Mouse (Mus musculus) heart, embryonic 13.5 days (tissue): ENCODE results near the gene Crisp2. TPM values are rescaled to one million over a fixed set of nuclear protein-coding genes. Genes with fewer than 3 reads are reported as not detected.
A peak's percentile ranks its signal among the peaks of the same experiment; 100 is the strongest.

Source experiments
- ATAC-seq: fragments of 200-750 bp; cut with Nextera tagmentation; 2 replicates; pipeline ENCODE4 v1.8.0; 2017; ENCODE audit warnings: moderate TSS enrichment; ENCODE audit not compliant: insufficient number of reproducible peaks, low FRiP score, low TSS enrichment; ENCODE audit errors: extremely low read depth
- H3K27ac ChIP-seq: fragments of 300-500 bp; sonication (generic); replicated peaks from 2 replicates; pipeline ENCODE4 v1.5.1; 2015; ENCODE audit warnings: moderate library complexity, mild to moderate bottlenecking, inconsistent platforms
- H3K27me3 ChIP-seq: fragments of 300-500 bp; sonication (generic); replicated peaks from 2 replicates; pipeline ENCODE4 v1.6.1; 2015; ENCODE audit warnings: mild to moderate bottlenecking, inconsistent platforms
- H3K36me3 ChIP-seq: fragments of 300-500 bp; sonication (generic); 2 replicates; pipeline ENCODE4 v1.6.1; 2015; ENCODE audit warnings: mild to moderate bottlenecking, inconsistent platforms
- H3K4me1 ChIP-seq: fragments of 300-500 bp; sonication (generic); 2 replicates; pipeline ENCODE4 v1.6.1; 2015; ENCODE audit warnings: inconsistent platforms
- H3K4me2 ChIP-seq: fragments of 300-500 bp; sonication (generic); 2 replicates; pipeline ENCODE4 v1.6.1; 2015; ENCODE audit warnings: inconsistent platforms, mild to moderate bottlenecking, moderate library complexity
- H3K4me3 ChIP-seq: fragments of 300-500 bp; sonication (generic); 2 replicates; pipeline ENCODE4 v1.5.1; 2015; ENCODE audit warnings: moderate library complexity, mild to moderate bottlenecking, inconsistent platforms
- H3K9ac ChIP-seq: fragments of 300-500 bp; sonication (generic); 2 replicates; pipeline ENCODE4 v1.6.1; 2015; ENCODE audit warnings: inconsistent platforms, mild to moderate bottlenecking, moderate library complexity
- H3K9me3 ChIP-seq: fragments of 300-500 bp; sonication (generic); 2 replicates; pipeline ENCODE4 v1.6.1; 2016; ENCODE audit warnings: inconsistent platforms
- WGBS: fragments of 180-500 bp; shearing (Covaris S2); methylation state at CpG from one replicate; pipeline ENCODE4 v1.1.7; 2015; ENCODE audit warnings: mixed read lengths; 5-methylcytosine and 5-hydroxymethylcytosine counted together
- polyA plus RNA-seq: library from polyadenylated mRNA; unstranded; fragments of >200 nt; fragmentation: Nextera tagmentation; extraction: Ambion mirVana; gene quantifications from 2 replicates; pipeline ENCODE4 v1.2.1, GENCODE M21; 2015

Gene Crisp2
- polyA plus RNA-seq = not detected in 2 replicates

GRCm38 (mm10) chr17:40806953-40807572, at the start of gene Crisp2:
Crisp2 (minus strand) TSS chr17:40807003.
- Histone ChIP-seq H3K4me2 (0 out of 2 replicates have a peak within 1 kb of the TSS, but pooled peaks have one; percentile 7), H3K9ac (no peak within 1 kb of the TSS), H3K4me3 (no peak within 1 kb of the TSS), H3K36me3 (no peaks in the 10 kb centered on the region), H3K27ac (no peak within 1 kb of the TSS; the same call in 1 of the 2 replicates), H3K9me3 (no peaks in the 10 kb centered on the region), H3K4me1 (no peaks in the 10 kb centered on the region), H3K27me3 (no peaks in the 10 kb centered on the region)
- no peak for ATAC-seq
- WGBS = 41% methylated on average over 2 of the region's 2 CpGs

- Histone ChIP-seq H3K9me3 (no peaks in the 10 kb centered on the region), H3K4me2 (no peak overlapping the region), H3K9ac (no peak overlapping the region), H3K27ac (no peak overlapping the region), H3K4me3 (no peak overlapping the region), H3K4me1 (no peaks in the 10 kb centered on the region), H3K27me3 (no peaks in the 10 kb centered on the region), H3K36me3 (no peaks in the 10 kb centered on the region)
- ATAC-seq = no peak
Observed at GRCm38 (mm10) chr17:40855065-40855464, 48.3 kb upstream of the Crisp2 start.

- Histone ChIP-seq H3K9ac (no peak overlapping the region), H3K27ac (no peak overlapping the region), H3K9me3 (no peaks in the 10 kb centered on the region), H3K4me1 (no peaks in the 10 kb centered on the region), H3K36me3 (no peaks in the 10 kb centered on the region), H3K4me3 (no peak overlapping the region), H3K4me2 (no peak overlapping the region), H3K27me3 (no peaks in the 10 kb centered on the region)
- no peak for ATAC-seq
Observed at GRCm38 (mm10) chr17:40837308-40837707, 30.5 kb upstream of the Crisp2 start.

- H3K36me3 ChIP-seq = no peaks in the 10 kb centered on the region
- no peak overlapping the region for H3K4me3 ChIP-seq
- no peaks in the 10 kb centered on the region for H3K27me3 ChIP-seq
- 44% methylated on average over 2 of the region's 2 CpGs for WGBS
- H3K4me2 ChIP-seq = no peak overlapping the region
- no peaks in the 10 kb centered on the region for H3K4me1 ChIP-seq
- no peak overlapping the region for H3K27ac ChIP-seq
- no peaks in the 10 kb centered on the region for H3K9me3 ChIP-seq
- ATAC-seq = no peak
- no peak overlapping the region for H3K9ac ChIP-seq
Observed at GRCm38 (mm10) chr17:40831870-40832269, 25.1 kb upstream of the Crisp2 start.

GRCm38 (mm10) chr17:40824549-40824948, 17.7 kb upstream of the Crisp2 start:
- Histone ChIP-seq H3K36me3 (no peaks in the 10 kb centered on the region), H3K9ac (no peak overlapping the region), H3K4me2 (no peak overlapping the region), H3K27me3 (no peaks in the 10 kb centered on the region), H3K27ac (no peak overlapping the region), H3K4me1 (no peaks in the 10 kb centered on the region), H3K4me3 (no peak overlapping the region), H3K9me3 (no peaks in the 10 kb centered on the region)
- 50% methylated on average over 8 of the region's 8 CpGs for WGBS
- ATAC-seq = no peak

- WGBS = 24% methylated on average over 4 of the region's 4 CpGs
- H3K4me1 ChIP-seq = no peaks in the 10 kb centered on the region
Observed at GRCm38 (mm10) chr17:40823817-40824216, 17.0 kb upstream of the Crisp2 start.

GRCm38 (mm10) chr17:40821477-40821876, 14.7 kb upstream of the Crisp2 start:
- ATAC-seq = no peak
- no peak overlapping the region for H3K4me3 ChIP-seq
- H3K27ac ChIP-seq = no peak overlapping the region
- no peaks in the 10 kb centered on the region for H3K9me3 ChIP-seq
- WGBS = 66% methylated on average over 9 of the region's 9 CpGs
- H3K36me3 ChIP-seq = no peaks in the 10 kb centered on the region
- no peak overlapping the region for H3K9ac ChIP-seq
- no peaks in the 10 kb centered on the region for H3K4me1 ChIP-seq
- no peaks in the 10 kb centered on the region for H3K27me3 ChIP-seq
- no peak overlapping the region for H3K4me2 ChIP-seq

More at GRCm38 (mm10) chr17:40823817-40824216, 17.0 kb upstream of the Crisp2 start:
- Histone ChIP-seq H3K27me3 (no peaks in the 10 kb centered on the region), H3K9me3 (no peaks in the 10 kb centered on the region), H3K9ac (no peak overlapping the region), H3K36me3 (no peaks in the 10 kb centered on the region), H3K4me3 (no peak overlapping the region), H3K27ac (no peak overlapping the region), H3K4me2 (no peak overlapping the region)
- no peak for ATAC-seq

GRCm38 (mm10) chr17:40817340-40817943, 10.6 kb upstream of the Crisp2 start:
- Histone ChIP-seq H3K9me3 (no peaks in the 10 kb centered on the region), H3K4me2 (0 out of 2 replicates have a peak overlapping the region, but pooled peaks have one; percentile 5), H3K9ac (no peak overlapping the region), H3K4me1 (no peaks in the 10 kb centered on the region), H3K27me3 (no peaks in the 10 kb centered on the region), H3K27ac (no peak overlapping the region), H3K36me3 (no peaks in the 10 kb centered on the region), H3K4me3 (no peak overlapping the region)
- 59% methylated on average over 4 of the region's 4 CpGs for WGBS
- no peak for ATAC-seq

GRCm38 (mm10) chr17:40812259-40812658, 5.5 kb upstream of the Crisp2 start:
- no peak for ATAC-seq
- WGBS = 55% methylated on average over 2 of the region's 2 CpGs

GRCm38 (mm10) chr17:40811560-40811959, 4.8 kb upstream of the Crisp2 start:
- H3K27me3 ChIP-seq = no peaks in the 10 kb centered on the region
- no peaks in the 10 kb centered on the region for H3K36me3 ChIP-seq
- no peaks in the 10 kb centered on the region for H3K4me1 ChIP-seq
- ATAC-seq = no peak
- H3K27ac ChIP-seq = no peak overlapping the region
- H3K4me3 ChIP-seq = no peak overlapping the region; the same call in 1 of the 2 replicates
- no peaks in the 10 kb centered on the region for H3K9me3 ChIP-seq
- H3K9ac ChIP-seq = no peak overlapping the region
- no peak overlapping the region for H3K4me2 ChIP-seq
- WGBS = 75% methylated on average over 1 of the region's 1 CpGs

More at GRCm38 (mm10) chr17:40812259-40812658, 5.5 kb upstream of the Crisp2 start:
- Histone ChIP-seq H3K4me1 (no peaks in the 10 kb centered on the region), H3K4me2 (no peak overlapping the region), H3K9ac (no peak overlapping the region), H3K27ac (no peak overlapping the region), H3K4me3 (no peak overlapping the region), H3K36me3 (no peaks in the 10 kb centered on the region), H3K27me3 (no peaks in the 10 kb centered on the region), H3K9me3 (no peaks in the 10 kb centered on the region)

GRCm38 (mm10) chr17:40810934-40811333, 4.1 kb upstream of the Crisp2 start, which contains the start of gene Rhag:
Rhag (plus strand) TSS chr17:40811126.
- 44% methylated on average over 1 of the region's 1 CpGs for WGBS
- Histone ChIP-seq H3K9ac (no peak within 1 kb of the TSS), H3K4me1 (no peaks in the 10 kb centered on the region), H3K4me2 (no peak within 1 kb of the TSS), H3K36me3 (no peaks in the 10 kb centered on the region), H3K9me3 (no peaks in the 10 kb centered on the region), H3K27me3 (no peaks in the 10 kb centered on the region), H3K4me3 (no peak within 1 kb of the TSS; the same call in 1 of the 2 replicates), H3K27ac (no peak within 1 kb of the TSS)
- no peak for ATAC-seq

- Histone ChIP-seq H3K9me3 (no peaks in the 10 kb centered on the region), H3K36me3 (no peaks in the 10 kb centered on the region), H3K9ac (no peak overlapping the region), H3K27me3 (no peaks in the 10 kb centered on the region), H3K4me2 (no peak overlapping the region), H3K27ac (no peak overlapping the region), H3K4me1 (no peaks in the 10 kb centered on the region), H3K4me3 (no peak overlapping the region)
- ATAC-seq = no peak
Observed at GRCm38 (mm10) chr17:40808071-40808470, 1.3 kb upstream of the Crisp2 start.
